Mouse (Mus musculus) thymus, adult 18-20 months (tissue): Measurements from ENCODE around the gene Evl.
"Not testable (repeated sequence)": the region's sequence is repeated elsewhere in the genome, so short reads cannot be mapped to it uniquely, and the experiment has no call there.

Experiments
- DNase-seq, 2 experiments: peaks; one replicate each; pipeline ENCODE4 v3.0.0; 2022; ENCODE audit warnings: mixed read lengths in 2 of 2

Gene Evl

GRCm38 (mm10) chr12:108554120-108554841 is at the start of gene Evl:
Gene Evl, plus strand, starts transcription at chr12:108554720.
- peak; percentile 72 to 75 for DNase-seq

GRCm38 (mm10) chr12:108505846-108506245 is 48.7 kb upstream of the Evl start:
- no peak for DNase-seq

- not testable (repeated sequence) for DNase-seq
These were observed 47.5 kb upstream of the Evl start for GRCm38 (mm10) chr12:108507046-108507445.

GRCm38 (mm10) chr12:108510571-108510970 is 43.9 kb upstream of the Evl start:
- no peak for DNase-seq

- no peak for DNase-seq
These were observed 43.5 kb upstream of the Evl start for GRCm38 (mm10) chr12:108511009-108511408.

- DNase-seq = no peak
These were observed 39.1 kb upstream of the Evl start for GRCm38 (mm10) chr12:108515464-108515863.

GRCm38 (mm10) chr12:108519374-108519773 is 35.1 kb upstream of the Evl start:
- no peak for DNase-seq

- DNase-seq = no peak
These were observed 25.3 kb upstream of the Evl start for GRCm38 (mm10) chr12:108529214-108529613.

GRCm38 (mm10) chr12:108534484-108534883 is 20.0 kb upstream of the Evl start:
- DNase-seq = no peak

GRCm38 (mm10) chr12:108536461-108536860 is 18.1 kb upstream of the Evl start:
- no peak for DNase-seq

GRCm38 (mm10) chr12:108541088-108541487 is 13.4 kb upstream of the Evl start:
- no peak for DNase-seq

- DNase-seq = no peak
These were observed 7.9 kb upstream of the Evl start for GRCm38 (mm10) chr12:108546508-108547153.

- DNase-seq = no peak
These were observed 7.2 kb upstream of the Evl start for GRCm38 (mm10) chr12:108547251-108547875.

- no peak for DNase-seq
These were observed 2.8 kb upstream of the Evl start for GRCm38 (mm10) chr12:108551731-108552130.

- no peak for DNase-seq
These were observed 1.4 kb upstream of the Evl start for GRCm38 (mm10) chr12:108553079-108553478.

GRCm38 (mm10) chr12:108554861-108555556 is 489 bp downstream of the Evl start:
- peak; percentile 17 to 23 for DNase-seq

GRCm38 (mm10) chr12:108558194-108558593 is 3.7 kb downstream of the Evl start:
- DNase-seq = no peak

- no peak for DNase-seq
These were observed 8.7 kb downstream of the Evl start for GRCm38 (mm10) chr12:108563238-108563637.

GRCm38 (mm10) chr12:108564910-108565506 is 10.5 kb downstream of the Evl start:
- no peak for DNase-seq

GRCm38 (mm10) chr12:108579156-108579871 is 24.8 kb downstream of the Evl start:
- no peak for DNase-seq

- no peak for DNase-seq
These were observed 29.3 kb downstream of the Evl start for GRCm38 (mm10) chr12:108583775-108584174.

- DNase-seq = no peak
These were observed 35.6 kb downstream of the Evl start for GRCm38 (mm10) chr12:108590131-108590530.
